Mouse (Mus musculus) embryo, embryonic 10.5 days (tissue): Measurements from ENCODE around the gene Acvr1.

Experiments
- DNase-seq: peaks from one replicate; pipeline ENCODE4 v3.0.0-alpha.2; 2015; ENCODE audit warnings: low spot score

The Acvr1 gene

DNA sequence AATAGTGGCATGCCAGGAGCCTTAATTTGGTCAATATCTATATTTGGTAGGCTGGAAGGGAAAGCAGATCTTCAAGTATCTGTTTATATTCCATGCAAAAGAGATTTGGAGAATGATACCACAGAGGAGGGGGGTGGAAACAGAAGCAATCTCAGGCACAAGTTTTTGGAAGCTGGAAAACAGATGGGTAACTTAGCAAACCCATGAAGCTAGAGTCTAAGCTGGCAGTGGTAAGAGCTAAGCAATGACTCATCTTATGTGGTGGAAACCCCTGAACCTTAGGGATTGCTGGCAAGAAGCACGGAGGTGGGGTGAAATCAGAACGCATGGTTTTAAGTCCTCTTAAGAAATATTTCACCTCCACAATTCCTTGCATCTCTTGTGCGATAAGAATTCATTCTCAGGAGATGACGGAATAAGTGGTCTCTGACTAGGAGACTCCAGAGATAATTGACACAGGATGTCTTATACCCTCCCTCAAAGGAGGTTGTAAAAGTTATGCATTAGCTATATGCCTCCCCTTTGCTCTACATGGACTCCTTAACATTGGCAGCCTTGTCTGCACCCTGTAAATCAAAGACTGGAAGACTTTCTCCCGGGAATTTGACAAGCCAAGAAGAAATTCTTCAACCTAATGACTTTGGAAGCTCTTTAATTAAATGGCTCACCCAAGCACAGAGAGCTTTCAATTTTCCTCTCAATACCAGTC, 157.9 kb downstream of the Acvr1 start:
- peak; percentile 20 for DNase-seq

DNA sequence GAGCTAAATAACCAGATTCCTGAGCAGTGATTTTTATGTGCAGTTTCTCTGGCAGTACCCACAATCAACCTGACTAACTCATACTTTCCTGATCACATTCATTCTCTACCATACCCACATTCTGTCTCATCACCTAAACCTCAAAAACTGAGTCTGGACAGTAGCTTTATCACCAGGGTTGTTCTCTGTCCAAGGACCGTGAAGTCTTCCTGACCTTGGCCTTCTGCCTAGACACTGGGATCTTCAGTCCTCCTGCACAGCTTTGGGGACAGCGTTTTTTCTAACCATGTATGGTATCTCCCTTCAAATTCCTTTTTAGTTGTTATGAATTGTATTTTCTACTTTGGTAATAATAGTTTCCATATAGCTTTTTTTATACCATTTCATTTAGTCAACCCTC, 163.5 kb downstream of the Acvr1 start:
- no peak for DNase-seq

DNA sequence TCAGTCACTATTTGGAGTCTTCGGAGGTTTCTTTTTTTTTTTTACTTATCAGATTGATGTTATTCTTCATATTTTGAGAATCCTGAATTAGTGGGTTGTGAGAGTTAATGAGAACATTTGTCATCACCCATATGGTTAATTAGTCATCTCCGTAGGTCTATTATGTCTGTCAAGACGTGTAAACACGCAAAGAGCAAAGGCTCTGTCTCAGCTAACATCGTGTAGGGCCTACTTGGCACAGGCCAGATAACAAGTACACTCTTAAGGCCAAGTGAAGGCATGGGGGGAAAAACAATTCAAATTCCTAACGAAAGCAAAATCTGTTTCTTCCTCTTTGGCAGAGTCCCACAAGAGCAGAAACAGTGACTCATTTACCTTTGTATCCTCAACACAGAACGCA, 178.4 kb downstream of the Acvr1 start:
- DNase-seq = no peak

DNA sequence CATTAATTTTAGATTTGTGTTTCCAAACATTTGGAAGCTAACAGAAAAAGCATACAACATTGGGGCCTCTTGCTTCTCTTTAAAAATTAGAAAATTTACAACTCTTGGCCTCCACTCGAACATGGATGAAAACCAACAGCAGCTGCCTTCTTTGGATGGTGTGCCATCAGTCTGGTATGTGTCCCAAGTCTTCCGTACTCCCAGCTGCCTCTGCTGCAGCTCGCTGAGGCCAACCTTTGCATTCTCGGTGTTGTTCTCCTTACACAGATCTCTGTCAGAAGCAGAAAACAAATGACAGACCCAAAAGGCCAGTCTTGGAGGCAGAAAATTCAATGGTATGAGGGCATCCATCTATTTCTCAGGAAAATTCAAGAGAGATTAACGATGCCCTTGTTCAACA, 186.9 kb downstream of the Acvr1 start:
- no peak for DNase-seq

DNA sequence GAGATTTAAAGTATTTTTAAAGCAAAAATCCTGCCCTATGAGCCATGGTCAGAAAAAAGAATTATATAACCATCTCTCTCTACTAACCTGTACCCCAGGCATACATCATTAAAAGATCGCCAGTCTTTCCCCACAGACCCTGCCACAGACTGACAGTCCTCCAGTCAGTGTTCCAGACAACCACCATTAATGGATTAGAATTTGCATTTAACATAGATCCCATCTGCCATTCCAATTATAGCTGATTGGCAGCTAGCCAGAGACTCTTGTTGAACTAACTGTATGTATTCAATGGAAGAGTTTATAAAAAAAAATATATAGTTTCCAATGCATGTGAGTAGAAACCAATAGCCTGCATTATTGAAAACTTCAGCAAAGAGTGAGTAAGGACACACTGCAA, 187.5 kb downstream of the Acvr1 start:
- no peak for DNase-seq

DNA sequence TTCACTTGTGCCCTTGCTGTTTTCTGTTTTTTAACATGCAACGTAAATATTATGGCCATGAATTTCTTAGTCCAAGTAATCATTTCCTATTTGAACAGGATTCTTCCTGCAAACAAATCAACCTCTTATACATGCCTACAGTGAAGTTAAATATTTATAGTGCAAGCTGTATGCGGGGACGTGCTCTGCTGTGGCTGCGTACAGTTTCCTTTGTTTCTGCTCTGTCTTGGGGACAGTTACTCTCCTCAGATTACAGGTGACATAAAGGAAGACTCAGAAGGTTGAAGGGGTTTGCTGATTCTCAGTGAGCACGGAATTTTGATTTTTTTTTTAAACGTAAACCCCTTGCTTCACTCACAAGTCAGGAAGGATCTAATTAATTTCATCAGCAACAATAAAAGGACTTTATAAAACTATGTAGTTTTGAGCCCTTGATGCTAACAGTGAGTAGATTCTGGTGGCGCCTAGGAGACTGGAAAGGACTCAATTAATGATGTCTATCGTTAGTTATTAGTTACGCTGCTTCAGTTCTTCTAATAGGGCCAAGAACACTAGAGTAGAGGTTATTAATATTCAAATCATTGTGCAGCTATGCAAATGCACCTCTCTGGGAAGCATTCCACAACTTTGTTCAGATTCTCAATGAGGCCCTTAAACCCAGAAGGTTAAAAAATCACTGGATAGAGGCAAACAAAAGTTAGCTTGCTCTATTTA, 189.4 kb downstream of the Acvr1 start:
- no peak for DNase-seq

DNA sequence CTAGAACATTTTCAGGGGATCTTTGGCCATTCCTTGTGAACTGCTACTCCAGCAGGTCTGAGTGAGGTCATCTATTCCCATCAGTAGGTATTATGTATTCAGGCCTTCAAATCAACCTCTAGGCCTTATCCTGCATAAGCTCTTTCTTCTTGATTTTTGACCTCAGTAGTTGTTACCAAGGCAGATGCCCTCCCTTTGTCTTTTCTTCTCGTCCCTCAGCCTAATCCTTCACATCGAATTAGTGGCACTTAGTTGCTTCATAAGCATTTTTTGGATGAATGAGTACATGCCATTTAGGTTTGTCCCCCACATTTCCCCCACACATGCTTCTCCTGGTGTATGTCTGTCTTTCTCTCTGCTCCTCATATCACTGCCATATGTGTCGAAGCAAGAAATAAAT, 200.8 kb downstream of the Acvr1 start:
- DNase-seq = no peak

DNA sequence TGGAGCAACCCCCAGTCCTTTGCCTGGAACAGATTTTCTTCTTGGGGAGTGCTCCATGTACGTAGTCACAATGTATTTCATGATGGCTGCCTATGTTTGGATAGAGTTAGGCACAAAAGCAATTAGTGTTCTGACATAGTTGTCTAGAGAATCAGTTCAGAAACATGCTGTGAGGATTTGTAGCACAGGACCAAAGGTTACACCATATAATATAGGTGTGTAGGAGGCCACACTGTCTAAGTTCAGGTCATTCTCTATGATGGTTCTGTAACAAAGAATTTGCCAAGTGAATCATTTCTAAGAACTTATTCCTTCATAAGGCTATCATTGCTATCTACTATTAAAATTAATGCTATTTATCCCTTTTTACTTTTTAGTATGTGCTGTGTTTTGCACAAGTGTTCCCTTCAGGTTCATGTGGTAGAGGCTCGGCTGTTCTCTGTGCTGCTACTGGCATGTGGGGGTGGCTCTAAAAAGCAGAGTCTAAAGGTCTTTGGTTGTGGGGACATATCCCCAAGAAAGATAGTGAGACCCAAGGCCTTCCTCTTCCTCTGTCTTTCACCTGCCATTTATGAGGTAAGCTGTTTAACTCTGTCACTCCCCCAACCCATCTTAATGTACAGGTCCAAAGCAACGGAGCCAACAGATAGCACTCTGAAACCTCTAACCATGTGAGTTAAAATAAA, 205.5 kb downstream of the Acvr1 start:
- no peak for DNase-seq

DNA sequence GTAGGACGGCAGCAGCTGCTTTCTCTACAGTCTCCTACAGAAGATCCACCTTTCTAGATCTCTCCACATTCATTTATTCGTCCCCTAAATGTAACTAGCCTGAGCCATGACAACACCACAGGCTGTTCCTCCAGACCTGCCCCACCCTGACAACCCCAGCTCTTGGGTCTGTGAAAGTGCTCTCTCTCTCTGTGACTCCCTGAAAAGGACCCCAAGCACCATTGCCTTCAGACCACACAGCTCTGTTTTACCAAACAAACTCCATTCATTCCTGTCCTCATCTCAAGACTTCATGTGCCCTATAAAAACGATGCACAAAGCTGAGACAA, 208.9 kb downstream of the Acvr1 start:
- no peak for DNase-seq

DNA sequence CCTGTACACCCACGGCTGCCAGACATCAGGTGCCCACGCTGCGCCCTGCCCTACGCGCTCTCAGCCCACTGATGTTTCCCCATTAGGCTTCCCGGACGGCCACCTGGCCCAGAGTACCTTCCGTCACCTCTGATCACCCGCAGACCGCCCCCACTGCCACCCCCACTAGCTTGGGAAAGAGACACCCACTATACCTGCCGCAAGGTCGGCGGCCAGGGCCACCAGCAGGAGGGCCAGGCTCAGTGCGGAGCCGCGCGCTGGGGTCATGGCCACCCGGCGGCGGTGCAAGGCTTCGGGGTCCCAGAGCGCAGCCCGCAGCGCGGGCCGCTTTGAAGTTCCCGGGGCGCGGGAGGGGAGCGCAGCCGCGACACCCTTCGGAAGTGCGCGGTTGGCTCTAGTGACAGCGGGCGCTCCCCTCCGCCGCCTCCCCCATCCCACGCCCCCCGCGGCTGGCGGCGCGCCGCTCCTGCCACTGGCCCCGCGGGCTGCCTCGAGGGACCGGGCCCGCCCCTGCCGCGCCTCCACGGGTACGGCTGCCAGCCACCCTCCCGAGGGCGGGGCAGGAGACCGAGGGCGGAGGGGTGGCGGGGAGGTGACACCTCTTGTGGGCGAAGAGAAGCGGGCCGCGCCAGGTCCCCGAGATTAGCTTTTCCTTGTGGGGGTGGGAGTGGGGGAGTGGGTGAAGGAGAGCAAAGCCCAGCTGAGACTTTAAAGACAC, 209.4 kb downstream of the Acvr1 start, which contains the start of gene Acvr1c:
Acvr1c (minus strand) TSS at position 482 of the 718 bp plus-strand sequence.
- DNase-seq = peak; percentile 30

DNA sequence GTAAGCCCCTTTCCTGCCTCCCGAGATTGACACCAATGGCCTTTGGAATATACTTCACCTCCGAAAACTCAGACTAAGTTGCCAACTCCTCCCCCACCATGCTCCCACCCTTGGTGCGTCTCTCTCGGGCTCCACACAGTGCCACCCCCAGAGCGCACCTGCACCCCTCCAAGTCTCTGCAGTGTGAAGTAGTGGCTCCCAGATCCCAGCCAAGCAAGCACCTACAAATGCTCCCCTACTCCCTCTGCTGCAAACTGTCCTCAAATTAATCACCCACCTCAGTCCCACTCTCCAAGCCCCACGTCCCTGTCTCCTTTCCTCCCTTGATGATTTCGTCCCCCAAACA, 209.9 kb downstream of the Acvr1 start:
- DNase-seq = peak; percentile 13

DNA sequence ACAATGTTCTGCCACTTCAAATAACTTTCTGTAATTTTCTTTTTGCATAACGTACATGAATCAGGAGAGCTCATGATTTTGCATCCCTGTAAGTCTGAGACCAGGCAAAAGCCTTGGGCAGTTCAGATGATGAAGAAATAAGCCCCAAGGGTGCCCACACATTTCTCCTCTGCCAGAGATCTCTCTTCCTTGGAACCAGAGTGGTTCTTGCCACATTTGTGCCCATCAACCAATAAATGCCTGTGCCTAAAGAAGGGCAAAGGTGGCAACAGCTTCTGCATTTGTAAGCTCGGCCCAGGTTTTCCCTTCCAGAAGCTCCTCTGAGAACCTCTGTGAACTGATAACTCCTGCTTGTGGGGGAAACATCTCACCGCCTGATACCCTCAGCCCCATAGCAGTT, 212.6 kb downstream of the Acvr1 start:
- no peak for DNase-seq

DNA sequence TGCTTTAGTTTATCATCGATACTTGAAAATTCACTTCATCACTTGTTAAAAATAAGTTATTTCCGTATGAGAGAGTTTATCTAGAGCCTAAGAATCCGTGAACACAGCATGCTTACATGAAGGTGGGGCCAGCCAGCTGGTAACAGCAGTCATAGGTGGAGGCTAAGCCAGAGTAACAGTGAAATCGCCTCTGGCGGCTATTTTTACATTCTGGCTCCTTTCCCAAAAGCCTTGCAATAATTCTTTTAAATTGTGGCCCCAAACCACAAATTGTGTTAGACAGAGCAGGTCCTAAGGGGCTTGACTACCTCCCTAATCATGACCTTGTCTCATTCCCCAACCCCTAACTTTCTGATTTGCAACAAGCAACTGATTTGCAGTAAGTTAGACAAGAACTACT, 214.1 kb downstream of the Acvr1 start:
- DNase-seq = no peak

DNA sequence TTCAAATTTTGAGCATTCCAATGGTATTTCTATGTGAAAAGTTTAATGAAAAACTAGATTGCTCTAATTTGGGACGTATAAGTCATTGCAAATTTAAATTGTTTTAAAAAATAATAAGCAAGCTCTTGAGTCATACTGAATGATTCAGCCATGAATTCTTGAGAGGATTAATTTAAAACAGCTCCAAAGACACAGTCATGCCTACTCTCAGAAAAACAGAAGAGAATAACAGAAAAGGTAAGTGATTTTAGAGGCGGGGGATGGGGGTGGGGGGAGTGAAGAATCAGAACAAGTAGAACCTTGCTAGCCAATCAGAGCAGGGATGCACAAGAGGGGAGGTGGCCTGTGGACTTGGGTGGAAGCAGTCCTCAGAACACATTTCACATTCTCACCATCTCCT, 216.3 kb downstream of the Acvr1 start:
- no peak for DNase-seq
